Mouse (Mus musculus) thymus, postnatal 4 days (tissue): Measurements from ENCODE around the gene Mdm2.

Experiments
- DNase-seq: peaks from one replicate; pipeline ENCODE4 v3.0.0; 2021

The Mdm2 gene

GRCm38 (mm10) chr10:117666947-117667630, 43.5 kb downstream of the Mdm2 start:
- no peak for DNase-seq

- DNase-seq = no peak
These were observed 44.2 kb downstream of the Mdm2 start for GRCm38 (mm10) chr10:117666361-117666760.

GRCm38 (mm10) chr10:117665376-117666275, 44.9 kb downstream of the Mdm2 start:
- DNase-seq = no peak

GRCm38 (mm10) chr10:117664926-117665209, 45.7 kb downstream of the Mdm2 start:
- DNase-seq = no peak

GRCm38 (mm10) chr10:117664208-117664925, 46.2 kb downstream of the Mdm2 start:
- no peak for DNase-seq

GRCm38 (mm10) chr10:117663865-117664200, 46.7 kb downstream of the Mdm2 start:
- DNase-seq = peak; percentile 41

GRCm38 (mm10) chr10:117663056-117663864, 47.3 kb downstream of the Mdm2 start:
- no peak for DNase-seq

GRCm38 (mm10) chr10:117662316-117663055, 48.1 kb downstream of the Mdm2 start:
- DNase-seq = no peak

GRCm38 (mm10) chr10:117659819-117660218, 50.7 kb downstream of the Mdm2 start:
- peak; percentile 54 for DNase-seq

- no peak for DNase-seq
These were observed 51.1 kb downstream of the Mdm2 start for GRCm38 (mm10) chr10:117659430-117659813.

- DNase-seq = no peak
These were observed 51.8 kb downstream of the Mdm2 start for GRCm38 (mm10) chr10:117658522-117659429.

- DNase-seq = no peak
These were observed 52.8 kb downstream of the Mdm2 start for GRCm38 (mm10) chr10:117657659-117658306.

- DNase-seq = no peak
These were observed 53.4 kb downstream of the Mdm2 start for GRCm38 (mm10) chr10:117656985-117657658.

GRCm38 (mm10) chr10:117656662-117656962, 53.9 kb downstream of the Mdm2 start:
- DNase-seq = no peak

- no peak for DNase-seq
These were observed 54.5 kb downstream of the Mdm2 start for GRCm38 (mm10) chr10:117655908-117656661.

- no peak for DNase-seq
These were observed 55.1 kb downstream of the Mdm2 start for GRCm38 (mm10) chr10:117655460-117655859.

GRCm38 (mm10) chr10:117654576-117655123, 55.9 kb downstream of the Mdm2 start:
- no peak for DNase-seq

- DNase-seq = no peak
These were observed 56.8 kb downstream of the Mdm2 start for GRCm38 (mm10) chr10:117653779-117654173.
